Mouse (Mus musculus): ENCODE data around the gene Bdh1.

Gene Bdh1

DNA sequence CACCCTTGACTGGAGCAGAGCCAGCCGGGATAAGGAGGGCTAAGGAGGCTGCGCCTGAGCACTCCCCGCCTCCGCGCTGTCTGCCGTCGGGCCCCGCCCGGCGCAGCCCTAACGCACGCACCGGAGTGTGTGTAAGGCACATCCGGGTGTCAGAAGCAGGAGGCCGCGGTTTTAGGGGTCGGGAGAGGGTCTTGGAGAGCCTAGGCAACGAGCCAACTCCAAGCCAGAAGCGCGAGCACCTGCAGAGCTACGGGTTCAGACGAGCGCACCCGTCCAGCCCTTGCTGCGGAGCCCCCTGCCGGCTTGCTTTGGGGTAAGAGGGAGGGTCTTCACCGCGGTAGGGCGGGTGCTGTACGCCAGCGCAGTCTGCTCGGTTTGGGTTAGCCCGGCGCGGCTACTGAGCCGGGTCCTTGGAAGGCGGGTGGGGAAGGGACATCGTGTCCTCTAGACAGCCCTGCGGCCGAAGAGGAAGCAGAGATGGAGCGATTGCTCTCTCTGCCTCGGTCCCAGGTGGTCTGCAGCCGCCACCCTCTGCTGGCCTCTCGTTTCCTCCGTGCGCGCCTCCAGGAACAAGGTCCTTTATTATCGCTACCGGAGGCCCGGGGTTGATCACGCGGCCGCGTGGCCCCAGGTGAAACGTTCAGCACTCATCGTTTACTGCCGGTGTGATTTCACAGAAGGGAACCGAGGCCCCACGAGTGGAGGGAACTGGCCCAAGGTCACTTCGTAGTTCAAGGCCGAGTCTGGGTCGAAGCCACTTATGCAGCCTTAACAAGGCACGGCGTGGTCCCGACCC, 6.8 kb downstream of the Bdh1 start:
- DNase-seq = peak; percentile 88

- peak; percentile 95 to 97 for DNase-seq
These were observed 7.5 kb downstream of the Bdh1 start for GRCm38 (mm10) chr16:31429471-31430155.

DNA sequence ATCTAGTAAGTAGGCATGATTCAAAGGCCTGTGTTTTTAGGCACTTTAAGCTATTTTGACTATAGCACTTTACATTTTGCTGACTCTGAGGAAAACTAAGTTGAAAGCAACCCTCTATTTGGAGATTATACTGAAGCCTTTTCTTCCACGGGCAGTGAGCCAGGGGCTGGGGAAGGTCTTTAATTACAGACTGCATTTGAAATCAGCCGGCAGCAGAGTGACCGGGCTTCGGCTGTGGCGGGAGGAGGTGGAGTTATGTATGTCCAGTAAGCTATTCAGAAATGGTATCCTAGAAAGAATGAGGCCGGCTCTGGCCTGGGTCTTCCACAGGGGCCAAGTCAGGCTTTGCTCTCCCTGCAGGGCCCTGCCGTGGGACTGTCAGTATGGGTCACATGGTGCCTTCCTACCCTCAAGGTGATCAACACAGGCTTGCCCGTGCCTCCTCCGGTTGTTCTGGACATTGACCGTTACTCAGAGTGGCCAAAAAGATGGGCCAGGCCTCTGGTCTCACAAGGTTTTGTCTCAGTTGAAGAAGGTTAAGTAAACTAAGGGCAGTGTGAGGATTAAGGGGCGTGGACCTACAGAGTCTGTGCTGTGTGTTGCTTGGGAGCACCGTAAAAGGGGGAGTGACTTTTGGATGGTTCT, 11.5 kb downstream of the Bdh1 start:
- no peak for DNase-seq

DNA sequence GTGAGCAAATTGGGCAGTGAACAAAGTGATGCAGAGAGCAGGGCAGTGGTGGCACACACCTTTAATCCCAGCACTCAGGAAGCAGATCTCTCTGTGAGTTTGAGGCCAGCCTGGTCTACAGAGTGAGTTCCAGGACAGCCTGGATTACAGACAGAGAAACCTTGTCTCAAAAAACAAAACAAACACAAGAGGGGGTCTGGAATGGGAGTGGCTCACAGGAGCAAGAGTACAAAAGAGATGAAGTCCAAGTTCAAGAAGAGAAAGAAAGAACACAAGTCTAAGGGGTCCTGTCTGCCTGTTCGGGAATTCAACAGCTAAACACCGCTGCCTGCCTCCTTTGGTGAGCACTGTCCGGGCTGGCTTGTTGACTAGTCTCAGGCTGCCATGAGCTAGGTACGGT, 13.1 kb downstream of the Bdh1 start:
- DNase-seq = no peak

DNA sequence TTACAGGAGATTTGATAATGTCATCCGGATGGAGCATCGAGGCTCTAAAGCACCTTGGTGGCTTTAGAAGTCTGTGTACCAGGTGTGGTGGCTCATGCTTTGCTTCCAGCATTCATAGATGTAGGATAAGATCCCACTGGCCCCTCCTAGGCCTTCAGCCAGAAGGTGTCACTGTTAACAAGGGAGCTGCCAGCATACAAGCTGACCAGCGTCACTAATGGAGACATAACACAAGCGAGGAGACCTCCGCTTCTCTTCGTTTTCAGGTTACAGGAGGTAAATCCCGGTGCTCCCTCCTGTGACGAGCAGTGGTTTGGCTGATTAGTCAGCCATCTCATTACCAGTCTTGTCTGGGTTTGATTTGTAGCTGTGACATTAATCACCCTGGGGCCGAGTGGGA, 14.0 kb downstream of the Bdh1 start:
- DNase-seq = no peak

GRCm38 (mm10) chr16:31437358-31437757, 15.3 kb downstream of the Bdh1 start:
- no peak for DNase-seq

DNA sequence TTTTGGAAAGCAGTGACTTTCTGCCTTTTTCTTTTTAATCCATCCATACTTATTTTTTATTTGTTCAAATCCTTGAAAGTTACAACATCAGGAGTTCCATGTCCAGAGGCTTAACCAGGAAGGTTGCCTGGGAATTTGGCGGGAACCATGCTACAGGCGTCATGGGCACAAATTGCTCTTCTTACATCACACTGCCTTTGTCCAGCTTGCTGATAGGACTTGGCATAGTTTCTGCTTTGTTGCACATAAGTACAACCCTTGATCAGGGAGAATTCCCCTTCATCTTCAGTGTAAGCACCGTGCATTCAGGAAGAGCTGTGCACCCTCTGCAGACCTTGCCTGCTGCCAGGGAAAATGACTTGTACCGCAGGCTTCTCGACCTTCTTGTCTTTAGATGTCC, 17.4 kb downstream of the Bdh1 start:
- no peak for DNase-seq

GRCm38 (mm10) chr16:31440046-31440445, 18.0 kb downstream of the Bdh1 start:
- DNase-seq = no peak

- DNase-seq = no peak
These were observed 22.4 kb downstream of the Bdh1 start for GRCm38 (mm10) chr16:31444521-31444920.

- DNase-seq = peak; percentile 76 to 92
These were observed 24.2 kb downstream of the Bdh1 start for GRCm38 (mm10) chr16:31446067-31446853.

- DNase-seq = peak in 1 of 2 experiments; percentile 53
These were observed 27.9 kb downstream of the Bdh1 start for GRCm38 (mm10) chr16:31449973-31450372.

DNA sequence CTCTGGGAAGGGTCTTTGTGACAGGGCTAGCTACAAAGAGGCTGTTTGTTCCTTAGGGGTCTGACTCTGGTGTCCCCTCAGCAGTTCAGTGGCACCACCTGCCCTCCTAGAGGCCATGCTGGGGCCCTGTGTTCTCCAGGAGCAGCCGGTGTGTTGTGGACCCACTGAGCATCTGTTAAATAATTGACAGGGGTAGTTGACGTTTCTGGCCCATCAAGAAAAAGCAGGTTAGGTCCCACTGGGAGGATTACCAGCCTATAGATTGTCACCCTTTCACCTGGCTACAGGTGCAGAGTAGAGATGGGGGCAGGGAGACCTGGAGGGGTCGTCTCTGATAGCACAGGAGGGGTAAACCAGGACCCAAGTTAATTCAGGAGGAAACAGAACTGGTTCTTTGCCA, 29.2 kb downstream of the Bdh1 start:
- DNase-seq = no peak

DNA sequence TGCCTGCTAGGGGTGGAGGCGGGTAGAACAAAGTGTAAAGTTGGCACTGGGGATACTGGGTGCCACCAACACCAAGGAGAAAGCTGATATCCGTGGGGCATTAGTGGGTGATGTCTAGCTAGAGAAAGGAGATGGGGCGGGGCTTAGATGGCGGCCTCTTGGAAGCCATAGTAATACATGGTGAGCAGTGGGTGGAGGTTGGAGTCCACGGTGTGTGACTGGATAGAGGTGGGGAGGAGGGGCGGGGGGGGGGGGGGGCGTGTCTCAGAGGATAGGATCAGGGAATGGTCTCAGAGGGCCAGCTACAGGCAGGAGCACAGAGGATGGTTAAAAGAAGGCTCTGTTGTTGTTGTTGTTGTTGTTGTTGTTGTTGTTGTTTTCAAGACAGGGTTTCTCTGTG, 30.4 kb downstream of the Bdh1 start:
- DNase-seq = no peak

- DNase-seq = no peak
These were observed 31.9 kb downstream of the Bdh1 start for GRCm38 (mm10) chr16:31454013-31454412.

GRCm38 (mm10) chr16:31455276-31456045, 33.4 kb downstream of the Bdh1 start:
- DNase-seq = no peak

GRCm38 (mm10) chr16:31458229-31458918, 36.3 kb downstream of the Bdh1 start:
- peak; percentile 93 to 94 for DNase-seq

GRCm38 (mm10) chr16:31459968-31460461, 37.9 kb downstream of the Bdh1 start:
- DNase-seq = peak; percentile 76 to 87

DNA sequence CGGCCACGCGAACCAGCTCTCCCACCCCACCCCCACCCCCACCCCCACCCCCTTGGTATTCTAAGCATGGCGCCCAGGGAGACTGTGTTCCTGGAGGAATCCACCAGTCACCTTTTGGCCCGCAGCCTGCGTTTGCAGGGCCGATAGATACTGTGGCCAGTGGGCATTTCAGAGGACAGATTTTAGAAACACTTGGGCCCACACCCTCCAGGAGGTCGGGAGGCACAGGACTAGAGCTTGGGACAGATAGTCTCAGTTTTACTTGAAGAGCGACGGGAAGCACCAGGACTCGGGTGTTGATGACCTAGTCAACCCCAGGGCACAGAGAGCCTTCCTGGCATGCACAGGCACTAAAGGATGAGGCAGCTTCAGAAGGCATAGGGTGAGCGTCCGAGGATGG, 38.4 kb downstream of the Bdh1 start:
- peak; percentile 78 to 79 for DNase-seq

- DNase-seq = peak; percentile 63 to 73
These were observed 39.0 kb downstream of the Bdh1 start for GRCm38 (mm10) chr16:31461046-31461445.

- no peak for DNase-seq
These were observed 40.1 kb downstream of the Bdh1 start for GRCm38 (mm10) chr16:31462113-31462687.

DNA sequence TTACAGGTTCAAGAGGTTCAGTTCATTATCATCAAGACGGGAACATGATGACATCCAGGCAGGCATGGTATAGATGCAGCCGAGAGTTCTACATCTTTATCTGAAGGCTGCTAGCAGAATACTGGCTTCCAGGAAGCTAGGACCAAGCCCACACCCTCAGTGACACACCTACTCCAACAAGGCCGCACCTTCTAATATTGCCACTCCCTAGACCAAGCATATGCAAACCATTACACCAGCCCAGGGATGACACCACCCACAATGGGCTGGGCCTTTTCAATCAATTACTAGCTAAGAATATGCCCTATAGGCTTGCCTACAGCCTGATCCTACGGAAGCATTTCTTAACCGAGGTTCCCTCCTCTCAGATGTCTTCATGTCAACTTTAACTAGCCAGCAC, 42.9 kb downstream of the Bdh1 start:
- DNase-seq = no peak
